Comparison of ENCODE assay signal across 15 mouse cellular contexts in genomic region chr12:21265501-21265900, GRCm38 (mm10).
"Had no signal": no experiment of that assay in that cellular context is flagged by ENCODE, and none has a peak within 500 bp of the region (broad histone marks: within the 10 kb centered on the region; RNA-seq: fewer than 3 reads in every experiment).

No protein-coding gene starts in this region.

- H3K4me2 ChIP-seq: limb, embryonic 12.5 days; liver, embryonic 13.5 days; neural tube, embryonic 12.5 days had no signal

- DNase-seq: kidney, adult 2 months; kidney, postnatal 36 days; layer of hippocampus, adult 9-11 months; layer of hippocampus, postnatal 36 days; liver, embryonic 13.5 days; lung, adult 18-20 months; midbrain, embryonic 14.5 days; retina, postnatal 1 day; right cerebral cortex, postnatal 4 days; spleen, adult 18-20 months; thymus, adult 18-20 months; thymus, postnatal 14 days had no signal

- H3K27me3 ChIP-seq: limb, embryonic 12.5 days; liver, embryonic 13.5 days; neural tube, embryonic 12.5 days had no signal

- H3K4me3 ChIP-seq: limb, embryonic 12.5 days; liver, embryonic 13.5 days; myocyte; neural tube, embryonic 12.5 days had no signal

- H3K9me3 ChIP-seq: limb, embryonic 12.5 days; liver, embryonic 13.5 days; neural tube, embryonic 12.5 days had no signal

- H3K27ac ChIP-seq: limb, embryonic 12.5 days; neural tube, embryonic 12.5 days had no signal

- H3K9ac ChIP-seq: limb, embryonic 12.5 days; liver, embryonic 13.5 days; neural tube, embryonic 12.5 days had no signal

- H3K4me1 ChIP-seq: limb, embryonic 12.5 days; neural tube, embryonic 12.5 days had no signal
